1 mouse cellular context compared by ENCODE assay signal in genomic region chr8:121588750-121589149, GRCm38 (mm10).
A peak's percentile ranks its signal among the peaks of the same experiment; 100 is the strongest.
TF ChIP-seq lines count a peak whose summit lies in the region.

No protein-coding gene starts in this region.

TF ChIP-seq in MEL, 35 proteins besides CTCF, POLR2A, EP300 and RAD21 (continued from another document):
- TF ChIP-seq BHLHE40 (IDR thresholded peaks at IDR 0.05; ENCODE audit: borderline replicate concordance, low read depth, low read length), result no peak
- TF ChIP-seq MYC (IDR thresholded peaks at IDR 0.05; ENCODE audit: low read depth, low read length), result 0 out of 2 replicates have a peak, but pooled peaks have one; percentile 37
